ENCODE assay signal across 13 mouse cellular contexts in the genomic region with DNA sequence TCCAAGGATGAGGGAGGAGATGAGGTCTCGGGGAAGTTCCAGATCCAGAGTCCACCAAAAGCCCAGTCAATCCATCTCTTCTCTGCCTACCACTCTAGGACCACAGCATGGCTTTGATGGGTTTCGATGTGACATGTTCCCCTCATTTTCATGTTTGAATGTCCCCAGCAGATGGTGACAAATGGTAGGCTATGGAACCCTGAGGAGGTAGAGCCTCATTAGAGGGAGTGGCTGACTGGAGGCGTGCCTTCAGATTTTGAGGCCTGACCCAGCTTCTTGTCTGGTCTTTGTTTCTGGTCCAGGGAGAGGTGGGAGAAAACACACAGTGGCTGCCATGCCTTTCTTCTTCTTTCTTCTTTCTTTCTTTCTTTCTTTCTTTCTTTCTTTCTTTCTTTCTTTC. TPM values are rescaled to one million over a fixed set of nuclear protein-coding genes. Genes with fewer than 3 reads are reported as not detected.
DNase-seq lines count a peak whose midpoint lies in the region; ATAC-seq and TF ChIP-seq lines count a peak whose summit lies in the region.
"Had no signal": no experiment of that assay in that cellular context is flagged by ENCODE, and none has a peak within 500 bp of the region (broad histone marks: within the 10 kb centered on the region; RNA-seq: fewer than 3 reads in every experiment).

No protein-coding gene starts in this region.

- H3K27ac ChIP-seq in kidney, adult 2 months (ENCODE audit: insufficient read depth, low read depth, low read length): no peak overlapping the region
- no peak overlapping the region for H3K27ac ChIP-seq in kidney, embryonic 16.5 days (ENCODE audit: low read length)
- H3K27ac ChIP-seq: forebrain, embryonic 12.5 days; hindbrain, embryonic 15.5 days; limb, embryonic 12.5 days; midbrain, embryonic 15.5 days had no signal

- no peaks in the 10 kb centered on the region for H3K36me3 ChIP-seq in kidney, adult 2 months (ENCODE audit: control insufficient read depth, insufficient read depth, low read length)
- no peaks in the 10 kb centered on the region for H3K36me3 ChIP-seq in kidney, embryonic 16.5 days (ENCODE audit: insufficient read depth, low read length)
- H3K36me3 ChIP-seq: forebrain, embryonic 12.5 days; hindbrain, embryonic 15.5 days; limb, embryonic 12.5 days; midbrain, embryonic 15.5 days had no signal

- no peaks in the 10 kb centered on the region for H3K27me3 ChIP-seq in kidney, adult 2 months (replicated peaks; ENCODE audit: control insufficient read depth, insufficient read depth, low read length)
- H3K27me3 ChIP-seq in kidney, embryonic 16.5 days (ENCODE audit: insufficient read depth, low read length): no peaks in the 10 kb centered on the region
- H3K27me3 ChIP-seq: forebrain, embryonic 12.5 days; hindbrain, embryonic 15.5 days; limb, embryonic 12.5 days; midbrain, embryonic 15.5 days had no signal

- no peaks in the 10 kb centered on the region for H3K9me3 ChIP-seq in kidney, embryonic 16.5 days (ENCODE audit: low read length)
- H3K9me3 ChIP-seq: forebrain, embryonic 12.5 days; hindbrain, embryonic 15.5 days; limb, embryonic 12.5 days; midbrain, embryonic 15.5 days had no signal

- no peaks in the 10 kb centered on the region for H3K4me1 ChIP-seq in kidney, adult 2 months (ENCODE audit: control insufficient read depth, insufficient read depth, low read length)
- no peaks in the 10 kb centered on the region for H3K4me1 ChIP-seq in kidney, embryonic 16.5 days (ENCODE audit: insufficient read depth, low read length)
- H3K4me1 ChIP-seq: forebrain, embryonic 12.5 days; hindbrain, embryonic 15.5 days; limb, embryonic 12.5 days; midbrain, embryonic 15.5 days had no signal

- TF ChIP-seq POLR2A in kidney, adult 2 months (IDR thresholded peaks at IDR 0.05; ENCODE audit: low read depth, low read length): no peak

- H3K4me2 ChIP-seq in kidney, embryonic 16.5 days (replicated peaks; ENCODE audit: low read depth, low read length): no peak overlapping the region
- H3K4me2 ChIP-seq: forebrain, embryonic 12.5 days; hindbrain, embryonic 15.5 days; limb, embryonic 12.5 days; midbrain, embryonic 15.5 days had no signal

- WGBS in kidney, adult 2 months: 76% methylated on average over 3 of the region's 3 CpGs
- 90% methylated on average over 3 of the region's 3 CpGs for WGBS in kidney, embryonic 16.5 days

- peak; percentile 32; the same call in 1 of the 2 replicates for TF ChIP-seq CTCF in kidney, adult 2 months (conservative IDR thresholded peaks at IDR 0.05; ENCODE audit: insufficient read depth, insufficient read length, low read depth, low read length)

- peak; percentile 35 for DNase-seq in kidney, adult 2 months
- DNase-seq in B cell, adult 2 months: peak; percentile 20
- DNase-seq in adipocyte (ENCODE audit: low spot score): peak; percentile 55
- DNase-seq in kidney, postnatal 36 days: peak; percentile 20
- no peak for DNase-seq in adrenal gland, adult 8-10 months
- DNase-seq in urinary bladder, postnatal 10 days (ENCODE audit: low spot score): no peak
- no peak for DNase-seq in spleen, adult 18-20 months

- ATAC-seq in kidney, embryonic 16.5 days (ENCODE audit: low FRiP score, low TSS enrichment): no peak
- ATAC-seq: midbrain, embryonic 15.5 days had no signal

- H3K9ac ChIP-seq in kidney, embryonic 16.5 days (replicated peaks; ENCODE audit: low read length): no peak overlapping the region
- H3K9ac ChIP-seq: forebrain, embryonic 12.5 days; hindbrain, embryonic 15.5 days; limb, embryonic 12.5 days; midbrain, embryonic 15.5 days had no signal

- no peak overlapping the region for H3K4me3 ChIP-seq in kidney, adult 2 months (ENCODE audit: insufficient read depth, low read depth, low read length)
- no peak overlapping the region for H3K4me3 ChIP-seq in kidney, embryonic 16.5 days (ENCODE audit: low read length)
- H3K4me3 ChIP-seq: forebrain, embryonic 12.5 days; hindbrain, embryonic 15.5 days; limb, embryonic 12.5 days; midbrain, embryonic 15.5 days had no signal

RNA-seq across cellular contexts. Expression of a gene that starts 44.6 kb away (rescaled TPM):
- polyA plus RNA-seq in kidney, adult 2 months (2012; rRNA removed): 0.05 TPM in 1 of 2 replicates, not detected in the other
- polyA plus RNA-seq in kidney, embryonic 16.5 days (2015; fragmentation: Nextera tagmentation; extraction: Ambion mirVana): 0.15 and 0.39 TPM in 2 replicates
- 1 to 10 TPM in 2 of 4 experiments, under 1 TPM in 2; 0.18 to 3.2 (median 1.4) TPM for total RNA-seq in adrenal gland, adult 8-10 months (2022)
- polyA plus RNA-seq: hindbrain, embryonic 15.5 days; midbrain, embryonic 15.5 days had no signal

RNA-seq across cellular contexts. Expression of a gene that starts 47.3 kb away (rescaled TPM):
- 30.0 and 31.7 TPM in 2 replicates for polyA plus RNA-seq in kidney, adult 2 months (2012; rRNA removed)
- polyA plus RNA-seq in kidney, embryonic 16.5 days (2015; fragmentation: Nextera tagmentation; extraction: Ambion mirVana): 62.0 and 63.8 TPM in 2 replicates
- 10 to 100 TPM; 14.4 to 25.6 (median 20.0) TPM for total RNA-seq in adrenal gland, adult 8-10 months (2022)

RNA-seq across cellular contexts. Expression of a gene that starts 48.7 kb away (rescaled TPM):
- not detected in 2 replicates for polyA plus RNA-seq in kidney, adult 2 months (2012; rRNA removed)
- not detected in 2 replicates for polyA plus RNA-seq in kidney, embryonic 16.5 days (2015; fragmentation: Nextera tagmentation; extraction: Ambion mirVana)
- total RNA-seq in adrenal gland, adult 8-10 months (2022): not detected
- polyA plus RNA-seq: forebrain, embryonic 12.5 days; hindbrain, embryonic 15.5 days; limb, embryonic 12.5 days; midbrain, embryonic 15.5 days; urinary bladder, adult 2 months had no signal

Comparison
In these comparisons a context has a peak if more than half of its experiments do, and no peak if none do; other contexts are left out.
1. DNase-seq: peak in kidney, adult 2 months (single experiment), B cell, adult 2 months (2 of 2), adipocyte (single experiment) and kidney, postnatal 36 days (2 of 2); none in adrenal gland, adult 8-10 months (single experiment), urinary bladder, postnatal 10 days (single experiment) and spleen, adult 18-20 months (0 of 2).